Mouse (Mus musculus) thymus, postnatal 0 days (tissue): ENCODE data around the gene Gm49393. TPM values are rescaled to one million over a fixed set of nuclear protein-coding genes. Genes with fewer than 3 reads are reported as not detected.
"Not testable (repeated sequence)": the region's sequence is repeated elsewhere in the genome, so short reads cannot be mapped to it uniquely, and the experiment has no call there.

Experiments used
- DNase-seq: peaks from one replicate; pipeline ENCODE4 v3.0.0-alpha.2; 2015; ENCODE audit warnings: low spot score
- polyA plus RNA-seq: library from polyadenylated mRNA; unstranded; fragments of >200 nt; fragmentation: Nextera tagmentation; extraction: Ambion mirVana; gene quantifications from 2 replicates; pipeline ENCODE4 v1.2.1, GENCODE M21; 2015

Gene Gm49393
- polyA plus RNA-seq, result not detected in 2 replicates

GRCm38 (mm10) chr13:60935490-60935889 lies at the start of gene Gm49393:
TSS of gene Gm49393 (minus strand) at chr13:60935590.
- DNase-seq, result not testable (repeated sequence)

DNA sequence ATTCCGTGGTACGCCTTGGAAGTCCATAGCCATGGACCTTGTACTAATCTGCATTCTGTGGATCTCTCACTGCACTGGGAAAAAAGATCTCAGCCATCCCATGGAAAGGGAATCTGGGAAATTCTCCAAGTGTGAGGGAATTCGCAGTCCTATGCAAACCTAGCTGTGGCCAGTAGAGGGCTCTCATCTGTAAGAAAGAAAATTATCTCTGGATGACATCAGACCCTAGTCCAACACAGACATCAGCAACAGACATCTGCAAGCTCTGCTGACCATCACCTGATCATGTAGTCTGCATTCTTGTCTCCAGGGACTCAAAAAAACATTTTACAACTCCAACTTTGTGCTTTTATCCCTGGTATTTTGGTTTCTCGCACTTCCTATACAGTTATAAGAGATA lies 36.9 kb upstream of the Gm49393 start:
- DNase-seq, result not testable (repeated sequence)

- DNase-seq, result not testable (repeated sequence)
Measured at GRCm38 (mm10) chr13:60963985-60964384, 28.6 kb upstream of the Gm49393 start.

GRCm38 (mm10) chr13:60961706-60962105 lies 26.3 kb upstream of the Gm49393 start:
- DNase-seq, result no peak

- DNase-seq, result not testable (repeated sequence)
Measured at GRCm38 (mm10) chr13:60941884-60942283, 6.5 kb upstream of the Gm49393 start, which contains the start of gene Tpbpa. TSS of gene Tpbpa (minus strand) at chr13:60941984.

DNA sequence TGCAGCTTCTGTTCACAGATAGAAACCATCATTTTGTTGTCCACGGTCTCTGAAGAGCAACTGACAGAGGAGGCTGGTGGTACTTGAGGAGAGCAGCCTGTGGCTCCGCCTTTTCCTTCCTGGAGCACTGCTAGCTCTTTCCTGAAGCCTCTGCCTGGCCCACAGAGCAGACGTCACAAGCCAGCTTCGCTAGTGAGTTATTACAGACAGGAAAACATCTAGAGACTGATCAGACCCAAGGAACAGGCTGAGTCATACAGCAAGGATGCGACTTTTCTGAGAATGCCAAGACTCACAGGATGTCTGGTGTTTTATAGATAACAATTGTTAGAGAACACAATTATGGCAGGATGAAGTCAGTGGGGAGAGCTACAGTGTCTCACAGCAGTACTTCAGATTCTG lies 1.1 kb upstream of the Gm49393 start, which contains the start of the genes Gm49391 and Ctla2a:
Gene Gm49391, minus strand, starts transcription at position 72 of the 402 bp plus-strand sequence.
Gene Ctla2a, minus strand, starts transcription at position 126 of the 402 bp plus-strand sequence.
- DNase-seq, result peak; percentile 35

- DNase-seq, result not testable (repeated sequence)
Measured at GRCm38 (mm10) chr13:60904780-60905179, 30.6 kb downstream of the Gm49393 start, which contains the start of gene Tpbpb. TSS of gene Tpbpb (minus strand) at chr13:60904880.

- DNase-seq, result peak; percentile 9
Measured at GRCm38 (mm10) chr13:60897328-60897727, 38.1 kb downstream of the Gm49393 start, which contains the start of gene Ctla2b. TSS of gene Ctla2b (minus strand) at chr13:60897447.

DNA sequence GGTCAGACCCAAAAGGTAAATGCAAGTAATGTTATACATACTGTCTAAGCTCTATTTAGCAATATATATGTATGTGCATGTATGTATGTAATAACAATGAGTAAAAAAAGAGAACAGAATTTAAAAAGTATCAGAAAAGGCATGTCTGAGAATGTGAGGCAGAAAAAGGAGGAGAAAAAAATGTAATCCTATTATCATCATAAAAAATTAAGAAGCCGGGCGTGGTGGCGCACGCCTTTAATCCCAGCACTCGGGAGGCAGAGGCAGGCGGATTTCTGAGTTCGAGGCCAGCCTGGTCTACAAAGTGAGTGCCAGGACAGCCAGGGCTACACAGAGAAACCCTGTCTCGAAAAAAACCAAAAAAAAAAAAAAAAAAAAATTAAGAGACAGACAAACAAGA lies 38.6 kb downstream of the Gm49393 start, which contains the start of gene Gm49392:
Gene Gm49392, minus strand, starts transcription at position 101 of the 400 bp plus-strand sequence.
- DNase-seq, result not testable (repeated sequence)

DNA sequence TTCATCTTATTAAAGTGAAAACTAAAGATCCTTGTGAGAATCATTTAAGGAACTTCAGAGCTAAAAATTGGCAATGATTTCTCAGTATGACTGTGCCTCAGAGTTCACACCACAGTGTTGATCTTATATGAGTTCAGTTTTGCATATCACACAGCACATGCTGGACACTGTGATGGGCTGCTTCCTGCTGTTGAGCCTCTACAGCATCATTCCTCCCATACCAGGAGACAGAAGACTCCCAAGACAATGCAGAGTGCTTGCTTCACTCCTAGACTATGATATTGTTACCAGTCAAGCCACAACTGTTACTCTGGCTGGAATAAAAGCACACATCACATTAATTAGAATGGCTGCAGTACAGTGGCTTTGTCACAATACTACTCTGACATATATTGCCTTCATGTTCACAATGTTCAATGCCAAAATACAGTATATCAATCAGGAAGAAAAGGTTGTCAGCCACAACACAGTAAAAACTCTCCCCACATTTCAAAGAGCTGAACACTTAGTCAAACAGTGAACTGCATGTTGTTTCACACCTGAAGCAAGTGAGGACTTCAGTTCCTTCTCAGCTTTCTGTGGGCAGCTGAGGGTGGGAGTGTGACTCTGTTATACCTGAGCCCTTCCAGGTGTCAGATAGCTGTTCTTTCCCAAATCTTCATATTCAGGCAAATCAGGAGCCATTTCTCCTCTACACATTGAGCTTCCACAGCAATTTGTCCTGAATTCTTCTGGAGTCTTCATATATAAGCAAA lies 39.8 kb downstream of the Gm49393 start:
- DNase-seq, result no peak

- DNase-seq, result no peak
Measured at GRCm38 (mm10) chr13:60892301-60892700, 43.1 kb downstream of the Gm49393 start.

GRCm38 (mm10) chr13:60864281-60864680 lies 71.1 kb downstream of the Gm49393 start, which contains the start of gene 4930486L24Rik:
TSS of gene 4930486L24Rik (minus strand) at chr13:60864475.
- no peak for DNase-seq

- peak; percentile 86 for DNase-seq
Measured at GRCm38 (mm10) chr13:60848241-60849120, 86.9 kb downstream of the Gm49393 start.

- no peak for DNase-seq
Measured at GRCm38 (mm10) chr13:60843153-60843552, 92.2 kb downstream of the Gm49393 start.

DNA sequence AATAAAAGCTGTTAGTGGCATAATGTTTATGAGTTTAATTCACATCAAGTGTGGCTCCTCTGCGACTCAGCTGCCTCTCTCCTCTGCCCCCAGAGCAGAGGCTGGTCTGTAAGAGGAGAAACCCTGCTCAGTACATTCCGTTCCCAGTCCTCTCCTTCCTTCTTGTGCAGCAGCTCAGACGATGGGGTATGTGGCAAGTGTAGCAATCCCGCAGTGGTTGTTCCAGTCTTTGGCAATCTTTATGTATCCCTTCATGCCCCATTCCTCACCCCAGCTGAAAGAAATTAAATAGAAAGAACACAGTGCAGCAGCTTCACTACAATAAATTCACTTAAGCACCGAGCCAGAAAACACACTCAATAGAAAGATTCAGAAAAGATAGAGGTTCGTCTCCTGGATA lies 92.7 kb downstream of the Gm49393 start:
- no peak for DNase-seq

DNA sequence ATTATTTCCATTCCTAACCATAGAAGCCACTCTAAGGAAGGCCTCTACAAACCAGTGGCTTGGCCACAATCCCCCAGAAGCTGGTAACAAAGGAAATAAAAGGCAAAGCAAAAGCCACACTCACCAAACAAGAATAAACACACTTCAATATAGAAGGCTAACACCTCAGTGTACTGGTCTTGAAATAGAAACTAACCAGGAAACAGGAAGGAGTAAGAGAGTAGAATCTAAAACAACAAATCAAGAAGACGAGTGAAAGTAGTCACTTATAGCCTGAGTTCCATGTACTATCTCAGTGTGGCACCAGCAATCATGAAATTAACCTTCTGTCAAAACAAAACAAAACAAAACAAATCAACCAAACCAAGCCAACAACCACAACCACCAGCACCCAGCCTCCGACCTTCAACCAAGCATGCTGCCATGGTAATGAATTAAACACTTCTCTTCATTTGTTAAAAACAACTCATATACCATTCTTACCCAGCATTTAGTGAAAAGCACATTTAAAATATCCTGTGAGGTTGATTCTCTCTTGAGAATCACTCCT lies 96.0 kb downstream of the Gm49393 start:
- DNase-seq, result no peak

DNA sequence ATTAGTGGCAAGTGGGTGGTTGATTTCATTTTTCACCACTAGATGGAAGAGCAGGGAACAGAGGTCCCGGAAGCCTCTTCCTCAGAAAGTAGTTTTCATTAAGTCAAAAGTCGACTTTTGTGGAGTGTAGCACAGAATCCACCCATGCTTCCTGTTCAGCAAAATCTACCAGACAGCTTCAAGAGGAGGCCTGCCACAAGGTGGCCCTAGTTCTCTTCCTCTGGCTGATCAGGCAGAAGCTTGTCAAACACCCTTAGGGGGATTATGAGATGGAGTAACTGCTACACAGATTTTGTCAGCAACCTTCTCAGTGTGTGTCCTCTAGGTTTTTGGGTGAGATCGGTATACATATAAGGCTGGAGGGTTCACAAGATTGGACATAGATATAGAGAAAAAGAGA lies 109.3 kb downstream of the Gm49393 start:
- DNase-seq, result peak; percentile 73

GRCm38 (mm10) chr13:60820486-60821175 lies 114.8 kb downstream of the Gm49393 start:
- DNase-seq, result no peak

DNA sequence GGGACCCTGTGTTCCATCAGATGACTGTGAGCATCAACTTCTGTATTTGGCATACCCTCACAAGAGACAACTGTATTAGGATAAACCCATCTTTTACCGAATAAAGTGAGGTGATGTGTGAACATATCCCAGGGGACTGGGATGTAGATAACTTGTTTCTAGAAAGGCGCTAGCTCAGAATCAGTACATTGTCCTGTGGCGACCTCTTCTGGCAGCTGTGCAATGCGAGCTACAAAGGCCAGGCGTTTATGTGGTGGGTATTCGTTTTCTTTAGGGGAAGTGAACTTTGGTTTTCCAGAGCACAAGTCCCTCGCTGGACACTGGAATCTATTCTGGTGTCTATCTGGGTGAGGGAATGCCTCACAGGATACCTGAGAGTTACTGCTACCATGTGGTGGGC lies 115.9 kb downstream of the Gm49393 start:
- peak; percentile 43 for DNase-seq

DNA sequence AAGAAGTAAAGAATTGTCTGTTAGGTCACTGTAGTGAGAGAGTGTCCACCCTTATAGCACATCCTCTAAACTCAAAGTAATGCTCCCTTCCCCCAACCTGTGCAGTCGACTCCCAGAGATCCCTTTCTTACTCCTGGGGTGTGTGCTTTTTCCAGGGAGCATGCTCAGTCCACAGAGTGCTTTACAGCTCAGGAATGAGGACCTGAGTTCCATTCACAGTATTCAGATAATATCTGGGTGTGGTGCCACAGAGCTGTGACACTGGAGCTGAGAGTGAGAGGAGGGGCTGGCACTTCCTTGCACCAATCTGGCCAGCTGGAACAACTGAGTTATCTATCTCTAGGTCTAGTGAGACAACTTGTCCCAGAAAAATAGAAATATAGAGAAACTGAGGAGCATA lies 121.7 kb downstream of the Gm49393 start:
- no peak for DNase-seq

GRCm38 (mm10) chr13:60812768-60813167 lies 122.6 kb downstream of the Gm49393 start:
- no peak for DNase-seq
